Mouse (Mus musculus) lung, postnatal 0 days (tissue): ENCODE measurements around the gene Tmem168.

ENCODE experiments used
- CTCF ChIP-seq: IDR thresholded peaks from 2 replicates; pipeline ENCODE4 v1.5.1; 2016; ENCODE audit warnings: antibody characterized with exemption, mild to moderate bottlenecking
- EP300 ChIP-seq: IDR thresholded peaks from 2 replicates; pipeline ENCODE4 v1.6.1; 2016; ENCODE audit warnings: antibody characterized with exemption, mild to moderate bottlenecking, control low read depth

GRCm38 (mm10) chr6:13617110-13617509 lies 9.2 kb upstream of the Tmem168 start:
- TF ChIP-seq CTCF: no peak
- TF ChIP-seq EP300: no peak
